Mouse (Mus musculus) embryo, embryonic 10 days (tissue): ENCODE data around the gene Fbxl20.
"Not testable (repeated sequence)": the region's sequence is repeated elsewhere in the genome, so short reads cannot be mapped to it uniquely, and the experiment has no call there.

Experiments used
- DNase-seq: peaks from one replicate; pipeline ENCODE4 v3.0.0-alpha.2; 2015; ENCODE audit warnings: low spot score

Fbxl20 gene

DNA sequence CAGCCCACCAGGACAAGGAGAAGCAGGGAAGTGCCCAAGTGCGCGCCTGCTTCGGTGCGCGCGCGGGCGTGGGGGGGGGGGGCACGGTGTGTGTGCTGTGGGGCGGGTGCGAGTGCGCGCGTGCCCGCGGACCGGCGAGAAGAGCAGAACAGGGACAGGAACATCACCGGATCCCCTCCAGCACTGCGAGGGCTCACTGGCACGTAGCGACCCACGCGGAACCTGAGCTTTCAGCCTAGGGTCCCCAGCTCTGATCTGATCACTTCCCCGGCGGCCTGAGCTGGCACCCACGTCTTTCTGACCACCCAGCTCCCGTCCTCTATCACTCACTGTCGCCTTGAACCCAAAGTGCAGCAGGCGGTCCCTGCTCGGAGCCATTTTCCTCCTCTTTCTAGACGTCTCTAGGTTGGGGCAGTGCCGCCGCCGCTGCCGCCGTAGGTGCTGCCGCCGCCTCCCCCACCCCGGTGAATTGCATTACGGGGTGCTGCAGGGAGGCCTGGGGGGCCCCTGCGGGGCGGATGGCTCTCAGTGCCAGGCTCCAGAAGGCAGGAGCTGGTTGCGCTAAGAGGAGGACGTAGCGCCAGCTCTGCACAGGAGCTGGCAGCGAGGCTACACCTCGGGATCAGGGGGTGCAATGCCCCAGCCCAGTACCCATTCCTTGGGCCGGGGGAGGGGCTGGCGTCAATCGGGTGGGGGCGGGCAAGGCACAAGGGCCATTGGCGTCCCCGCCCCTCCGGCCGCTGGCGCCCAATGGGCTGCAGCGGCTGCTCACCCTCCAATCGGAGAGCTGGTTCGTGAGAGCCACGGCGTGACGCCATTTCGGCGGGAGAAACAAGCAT lies at the start of gene Fbxl20:
TSS of gene Fbxl20 (minus strand) at position 618 of the 839 bp plus-strand sequence.
- DNase-seq: peak; percentile 99

DNA sequence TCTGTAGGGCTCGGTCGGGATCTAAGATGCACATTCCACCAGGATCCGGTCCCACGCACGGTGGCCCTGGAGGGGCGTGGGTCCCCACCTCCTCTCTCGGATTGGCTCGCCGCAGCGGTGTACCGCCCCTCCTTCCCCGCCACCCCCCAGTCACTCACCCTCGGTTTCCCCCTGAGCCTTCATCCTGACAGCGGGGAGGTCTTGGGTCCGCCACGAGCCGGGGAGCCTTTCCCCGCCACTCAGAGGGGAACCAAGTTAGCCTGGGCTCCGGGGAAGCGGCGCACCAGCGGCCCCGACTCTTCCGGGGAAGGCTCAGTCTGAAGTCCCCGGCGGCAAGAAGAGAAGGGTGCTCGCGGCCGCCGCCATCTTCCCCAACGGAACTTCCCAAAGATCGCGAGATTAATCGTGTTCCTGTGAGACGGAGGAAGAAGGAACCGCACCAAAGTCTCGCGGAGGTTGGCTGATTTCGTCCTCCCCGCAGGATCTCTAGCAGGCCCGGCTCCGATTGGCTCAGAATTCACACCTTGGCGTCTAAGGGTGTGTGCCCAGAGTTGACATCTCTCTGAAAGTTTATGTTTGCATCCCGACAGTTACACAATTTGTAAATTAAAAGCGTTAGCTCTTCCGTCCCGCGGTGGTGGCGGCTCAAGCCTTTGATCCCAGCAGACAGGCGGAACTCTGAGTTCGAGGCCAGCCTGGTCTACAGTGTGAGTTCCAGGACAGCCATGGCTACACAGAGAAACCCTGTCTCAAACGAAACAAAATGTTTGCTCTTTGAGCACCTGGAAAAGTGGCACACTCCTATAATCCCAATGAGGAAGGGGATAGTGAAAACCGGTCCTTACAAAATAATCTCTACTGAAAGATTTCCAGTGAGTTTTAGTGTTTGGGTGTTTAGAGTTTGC lies 43.0 kb upstream of the Fbxl20 start, which contains the start of gene Med1:
TSS of gene Med1 (minus strand) at position 393 of the 905 bp plus-strand sequence.
- peak; percentile 99 for DNase-seq

GRCm38 (mm10) chr11:98190820-98191219 lies 40.6 kb upstream of the Fbxl20 start:
- DNase-seq: no peak

- no peak for DNase-seq
Measured at GRCm38 (mm10) chr11:98187640-98188395, 37.6 kb upstream of the Fbxl20 start.

DNA sequence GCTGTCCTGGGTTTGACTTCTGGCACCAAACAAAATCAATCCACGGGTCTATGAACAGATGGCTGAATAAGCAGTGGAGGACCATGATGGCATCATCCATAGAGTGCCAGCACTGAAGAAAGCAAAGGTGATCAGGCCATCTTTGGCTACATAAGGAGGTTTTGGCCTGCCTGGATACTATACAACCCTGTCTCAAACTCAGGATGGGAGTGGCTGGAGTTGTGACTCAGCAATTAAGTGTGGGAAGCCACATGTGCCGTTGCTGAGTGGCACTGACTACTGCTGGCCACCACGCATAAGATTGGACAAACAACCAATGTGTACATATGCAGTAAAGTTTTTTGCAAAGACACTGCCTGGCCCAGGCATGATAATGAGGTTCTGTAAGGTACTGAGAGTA lies 31.9 kb upstream of the Fbxl20 start:
- not testable (repeated sequence) for DNase-seq

- DNase-seq: no peak
Measured at GRCm38 (mm10) chr11:98168400-98168799, 18.2 kb upstream of the Fbxl20 start.

DNA sequence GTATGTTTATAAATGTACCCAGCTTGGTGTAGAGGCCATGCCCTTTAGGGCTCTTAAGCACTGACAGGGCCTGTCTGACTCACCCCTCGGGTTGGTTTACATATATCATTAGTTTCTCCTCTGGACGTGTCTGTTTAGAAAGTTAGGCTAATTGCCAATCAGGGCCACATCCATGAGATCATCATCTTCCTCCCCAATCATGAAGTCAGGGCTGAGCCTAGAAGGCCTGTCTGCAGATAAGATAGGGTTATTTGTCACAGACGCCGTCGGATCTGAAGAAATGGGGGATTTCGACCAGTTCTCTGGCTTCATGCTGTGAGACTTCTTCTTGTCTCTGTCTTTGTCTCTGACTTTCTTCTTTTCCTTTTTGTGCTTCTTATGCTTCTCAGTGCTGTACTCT lies 4.9 kb upstream of the Fbxl20 start:
- DNase-seq: no peak

- no peak for DNase-seq
Measured at GRCm38 (mm10) chr11:98150625-98151156, 488 bp upstream of the Fbxl20 start.

GRCm38 (mm10) chr11:98149304-98149750 lies 876 bp downstream of the Fbxl20 start:
- DNase-seq: peak; percentile 93

- DNase-seq: peak; percentile 35
Measured at GRCm38 (mm10) chr11:98148551-98149301, 1.5 kb downstream of the Fbxl20 start.

- no peak for DNase-seq
Measured at GRCm38 (mm10) chr11:98145856-98146255, 4.3 kb downstream of the Fbxl20 start.

GRCm38 (mm10) chr11:98142545-98142944 lies 7.7 kb downstream of the Fbxl20 start:
- DNase-seq: no peak

- no peak for DNase-seq
Measured at GRCm38 (mm10) chr11:98138894-98139293, 11.3 kb downstream of the Fbxl20 start.

DNA sequence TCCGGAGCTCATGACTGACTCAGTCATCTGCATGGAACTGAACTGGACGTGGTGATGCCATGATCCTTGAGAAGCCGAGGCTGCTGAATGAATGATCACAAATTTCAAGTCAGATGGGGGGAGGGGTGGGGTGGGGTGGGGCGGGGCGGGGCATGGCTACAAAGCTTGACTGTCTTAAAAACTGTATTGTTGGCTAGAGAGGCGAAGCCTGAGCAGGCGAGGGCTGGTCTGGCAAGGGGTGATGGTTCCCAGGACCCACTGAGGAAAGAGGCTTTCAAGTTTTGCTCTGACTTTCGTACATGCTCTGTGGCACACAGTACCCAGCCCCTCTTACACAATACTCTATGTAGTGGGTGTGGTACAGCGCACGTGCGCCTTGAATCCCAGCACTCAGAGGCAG lies 12.4 kb downstream of the Fbxl20 start:
- DNase-seq: no peak

DNA sequence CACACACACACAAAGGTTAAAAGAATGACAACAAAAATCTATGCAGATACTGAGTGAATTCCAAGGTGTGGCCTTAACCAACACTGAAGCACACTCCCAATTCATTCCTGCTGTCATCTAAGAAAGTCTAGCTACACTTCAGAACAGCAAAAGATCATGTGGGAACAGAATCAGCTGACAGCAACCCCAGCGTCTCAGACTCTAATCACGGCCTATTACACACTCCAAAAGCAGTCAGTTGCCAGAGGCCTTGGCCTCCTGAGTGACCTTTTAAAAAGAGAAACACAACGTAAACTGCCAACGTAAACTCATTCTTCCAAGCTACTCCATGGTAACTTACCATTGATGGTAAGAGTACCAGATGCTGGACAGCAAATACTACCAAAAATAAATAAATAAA lies 15.3 kb downstream of the Fbxl20 start:
- no peak for DNase-seq

DNA sequence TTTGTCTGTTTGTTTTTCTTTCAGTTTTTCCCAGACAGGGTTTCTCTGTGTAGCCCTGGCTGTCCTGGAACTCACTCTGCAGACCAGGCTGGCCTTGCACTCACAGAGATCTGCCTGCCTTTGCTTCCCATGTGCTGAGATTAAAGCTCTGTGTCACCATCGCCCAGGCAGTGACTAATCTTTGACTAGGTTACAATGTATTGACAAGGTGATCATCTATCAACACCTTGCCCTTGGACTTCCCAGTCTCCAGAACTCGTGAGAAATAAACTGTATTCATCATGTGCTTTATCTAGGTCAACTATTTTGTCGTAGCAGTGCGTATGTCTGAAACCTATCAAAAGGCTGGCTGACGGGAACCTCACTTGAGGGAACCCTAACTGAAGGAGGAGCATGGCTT lies 26.8 kb downstream of the Fbxl20 start:
- DNase-seq: no peak

- DNase-seq: no peak
Measured at GRCm38 (mm10) chr11:98114363-98114762, 35.8 kb downstream of the Fbxl20 start.

- no peak for DNase-seq
Measured at GRCm38 (mm10) chr11:98113504-98113903, 36.7 kb downstream of the Fbxl20 start.

DNA sequence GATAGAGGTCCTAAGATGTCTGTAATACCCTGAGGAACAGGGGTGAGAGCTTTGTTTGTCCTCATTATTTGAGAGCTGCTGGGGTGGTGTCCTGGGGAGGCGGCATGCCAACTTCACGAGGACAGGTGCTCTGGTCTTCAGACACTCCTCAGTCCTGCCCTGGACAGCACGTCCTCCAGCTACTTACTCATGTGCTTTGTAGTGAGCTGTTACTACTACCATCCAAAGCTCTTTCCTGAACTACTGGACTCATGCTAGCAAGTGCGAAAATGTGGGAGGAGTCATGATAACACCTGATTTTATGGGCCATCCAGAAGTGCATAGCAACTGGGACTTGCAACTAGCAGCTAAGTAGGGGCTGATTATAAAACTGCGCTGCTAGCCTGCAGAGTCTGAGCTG lies 40.5 kb downstream of the Fbxl20 start:
- no peak for DNase-seq

DNA sequence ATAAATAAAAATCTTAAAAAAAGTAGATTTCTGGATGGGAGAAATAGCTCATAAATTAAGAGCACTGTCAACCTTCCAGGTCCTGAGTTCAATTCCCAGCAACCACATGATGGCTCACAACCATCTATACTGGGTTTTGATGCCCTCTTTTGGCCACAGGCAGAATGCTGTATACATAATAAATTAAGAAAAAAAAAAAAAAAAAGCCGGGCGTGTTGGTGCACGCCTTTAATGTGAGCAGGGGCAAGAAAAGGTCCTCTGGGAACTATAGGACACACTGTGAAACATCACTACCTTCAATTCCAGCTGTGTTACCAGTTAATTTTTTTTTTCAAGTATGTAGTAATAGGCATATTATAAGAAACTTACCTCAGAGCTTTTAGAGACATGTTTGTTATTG lies 48.9 kb downstream of the Fbxl20 start:
- DNase-seq: no peak

DNA sequence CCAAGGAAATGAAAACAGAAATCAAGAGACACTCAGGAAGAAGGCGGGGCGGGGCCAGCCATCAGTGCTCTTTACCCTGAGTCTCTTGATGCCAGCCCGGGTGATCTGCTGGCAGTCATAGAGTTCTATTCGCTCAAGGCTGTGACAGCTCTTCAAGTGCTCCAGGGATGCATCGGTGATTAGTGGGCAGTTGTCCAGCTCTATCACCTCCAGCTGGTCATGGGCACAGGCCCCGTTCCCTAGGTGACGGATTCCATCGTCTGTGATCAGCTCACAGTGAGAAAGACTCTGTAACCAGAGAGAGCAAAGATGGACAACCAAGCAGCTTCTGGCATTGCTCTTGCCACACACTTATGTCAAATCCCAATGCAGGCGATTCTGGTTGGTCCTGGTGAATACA lies 59.6 kb downstream of the Fbxl20 start:
- no peak for DNase-seq
